ENCODE assay signal across 23 mouse cellular contexts in the genomic region with DNA sequence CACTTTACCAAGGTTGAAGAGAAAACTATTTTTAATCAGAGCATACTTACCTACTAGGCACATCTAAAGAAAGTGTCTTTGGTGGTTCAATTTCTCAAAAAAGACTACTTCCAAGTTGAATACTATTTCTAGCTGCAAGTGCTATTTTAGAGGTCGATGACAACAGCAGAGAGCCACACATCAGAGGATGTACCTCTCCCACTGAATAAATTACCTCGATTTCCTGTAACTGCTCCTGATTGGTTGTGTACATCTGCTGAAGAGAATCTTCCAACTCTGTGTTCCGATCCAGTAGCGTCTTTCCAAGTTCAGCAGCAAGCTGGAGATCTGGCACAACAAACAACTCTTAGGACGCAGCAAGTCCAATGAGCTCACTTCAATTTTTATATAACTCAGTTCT. TPM values are rescaled to one million over a fixed set of nuclear protein-coding genes. Genes with fewer than 3 reads are reported as not detected.
"Had no signal": no experiment of that assay in that cellular context is flagged by ENCODE, and none has a peak within 500 bp of the region (broad histone marks: within the 10 kb centered on the region; RNA-seq: fewer than 3 reads in every experiment).

No protein-coding gene starts in this region.

- H3K4me3 ChIP-seq: kidney, embryonic 15.5 days; limb, embryonic 12.5 days; limb, embryonic 15.5 days had no signal

- H3K9me3 ChIP-seq: kidney, embryonic 15.5 days; limb, embryonic 12.5 days; limb, embryonic 15.5 days had no signal

- H3K9ac ChIP-seq: kidney, embryonic 15.5 days; limb, embryonic 12.5 days; limb, embryonic 15.5 days had no signal

- H3K4me2 ChIP-seq: kidney, embryonic 15.5 days; limb, embryonic 12.5 days; limb, embryonic 15.5 days; midbrain, embryonic 11.5 days had no signal

- H3K27me3 ChIP-seq: kidney, embryonic 15.5 days; limb, embryonic 12.5 days; limb, embryonic 15.5 days had no signal

- H3K4me1 ChIP-seq: limb, embryonic 12.5 days had no signal

- DNase-seq: kidney, adult 11 months; kidney, adult 8-10 months; kidney, postnatal 10 days; kidney, postnatal 4 days; left cerebral cortex, postnatal 4 days; lung, adult 2 months; lung, postnatal 14 days; lung, postnatal 4 days; midbrain, embryonic 14.5 days; right cerebral cortex, adult 18-20 months; right cerebral cortex, postnatal 14 days; right cerebral cortex, postnatal 4 days; thymus, postnatal 25 days had no signal

- H3K27ac ChIP-seq: kidney, embryonic 15.5 days; limb, embryonic 12.5 days; limb, embryonic 15.5 days; stomach, postnatal 0 days had no signal

RNA-seq across cellular contexts. Expression of gene Mfsd13b, which starts 12.2 kb away (rescaled TPM):
- total RNA-seq: left cerebral cortex, postnatal 4 days; megakaryocyte progenitor cell, adult 5-6 weeks; midbrain, postnatal 0 days had no signal
- polyA plus RNA-seq: kidney, embryonic 15.5 days; midbrain, embryonic 14.5 days; neural tube, embryonic 11.5 days; neural tube, embryonic 14.5 days; stomach, embryonic 14.5 days had no signal
